Mouse (Mus musculus): ENCODE data around the gene Rnf19b. TPM values are rescaled to one million over a fixed set of nuclear protein-coding genes. Genes with fewer than 3 reads are reported as not detected.

The Rnf19b gene
- polyA plus RNA-seq, 1 experiment from 2014 or later: 7.2 TPM

DNA sequence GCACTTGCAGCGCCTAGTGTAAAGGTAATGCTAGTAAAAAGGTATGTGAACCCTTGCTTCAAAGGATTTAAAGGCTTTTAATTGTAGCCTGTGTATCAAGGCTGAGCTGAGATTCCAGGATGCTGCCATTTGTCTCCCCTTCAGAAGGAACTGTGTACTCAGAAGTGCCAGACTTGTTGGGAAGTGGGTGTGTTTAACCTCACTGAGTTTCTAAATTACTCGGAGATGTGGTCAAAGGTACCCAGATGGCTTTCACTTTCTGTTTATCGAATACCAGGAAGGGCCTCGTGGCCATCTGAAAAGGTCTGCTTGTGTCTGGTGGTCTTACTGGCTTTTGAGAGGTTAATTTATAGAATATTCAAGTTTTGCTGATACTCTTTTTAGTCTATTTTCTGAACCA, 1.9 kb downstream of the Rnf19b start:
- no peaks in the 10 kb centered on the region for H3K27me3 ChIP-seq (ENCODE audit: control insufficient read depth, insufficient read depth, low read length)
- peak overlapping the region; percentile 70; the same call in 1 of the 2 replicates for H3K4me3 ChIP-seq (replicated peaks; ENCODE audit: low read length)
- H3K9ac ChIP-seq (ENCODE audit: low read length): peak overlapping the region; percentile 33; the same call in 1 of the 2 replicates
- H3K4me1 ChIP-seq (ENCODE audit: control insufficient read depth, insufficient read depth, low read length): peaks cover 9% of the 10 kb centered on the region
- 21% methylated on average over 4 of the region's 4 CpGs for WGBS
- peak overlapping the region; percentile 99 for H3K4me2 ChIP-seq (ENCODE audit: low read depth, low read length)
- no peaks in the 10 kb centered on the region for H3K9me3 ChIP-seq (replicated peaks; ENCODE audit: control insufficient read depth, low read length)
- no peaks in the 10 kb centered on the region for H3K36me3 ChIP-seq (ENCODE audit: control insufficient read depth, insufficient read depth, low read length)
- ATAC-seq (ENCODE audit: insufficient read depth, low FRiP score): no peak
- H3K27ac ChIP-seq (ENCODE audit: low read length): no peak overlapping the region

DNA sequence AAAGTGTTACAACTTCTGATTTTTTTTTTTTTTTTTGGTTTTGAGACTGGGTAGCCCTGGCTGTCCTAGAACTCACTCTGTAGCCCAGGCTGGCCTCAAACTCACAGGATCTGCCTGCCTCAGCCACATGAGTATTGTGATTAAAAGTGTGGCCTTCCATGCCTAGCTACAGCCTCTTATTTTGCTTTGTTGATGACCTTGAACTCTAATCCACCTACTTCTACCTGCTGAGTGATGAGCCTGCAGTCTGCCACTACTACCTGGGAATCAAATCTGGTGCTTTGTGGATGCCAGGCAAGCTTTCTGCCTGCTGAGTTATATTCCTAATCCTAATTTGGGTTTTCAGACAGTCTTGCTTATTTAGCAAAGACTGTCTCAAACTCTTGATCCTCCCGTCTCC, 3.4 kb downstream of the Rnf19b start:
- H3K27me3 ChIP-seq (ENCODE audit: control insufficient read depth, insufficient read depth, low read length): no peaks in the 10 kb centered on the region
- whole genome bisulfite sequencing: 90% methylated on average over 1 of the region's 1 CpGs
- H3K9me3 ChIP-seq (replicated peaks; ENCODE audit: control insufficient read depth, low read length): no peaks in the 10 kb centered on the region
- no peak overlapping the region for H3K4me2 ChIP-seq (ENCODE audit: low read depth, low read length)
- no peaks in the 10 kb centered on the region for H3K36me3 ChIP-seq (ENCODE audit: control insufficient read depth, insufficient read depth, low read length)
- H3K4me1 ChIP-seq (ENCODE audit: control insufficient read depth, insufficient read depth, low read length): peaks cover 9% of the 10 kb centered on the region
- no peak for ATAC-seq (ENCODE audit: insufficient read depth, low FRiP score)
- H3K9ac ChIP-seq (ENCODE audit: low read length): no peak overlapping the region
- no peak overlapping the region for H3K4me3 ChIP-seq (replicated peaks; ENCODE audit: low read length)
- H3K27ac ChIP-seq (ENCODE audit: low read length): no peak overlapping the region

- Histone ChIP-seq H3K27me3 (ENCODE audit: control insufficient read depth, insufficient read depth, low read length) (no peaks in the 10 kb centered on the region), H3K4me3 (replicated peaks; ENCODE audit: low read length) (no peak overlapping the region), H3K27ac (ENCODE audit: low read length) (no peak overlapping the region; the same call in 1 of the 2 replicates), H3K36me3 (ENCODE audit: control insufficient read depth, insufficient read depth, low read length) (no peaks in the 10 kb centered on the region), H3K9ac (ENCODE audit: low read length) (no peak overlapping the region), H3K4me1 (ENCODE audit: control insufficient read depth, insufficient read depth, low read length) (peaks cover 11% of the 10 kb centered on the region), H3K4me2 (ENCODE audit: low read depth, low read length) (no peak overlapping the region), H3K9me3 (replicated peaks; ENCODE audit: control insufficient read depth, low read length) (no peaks in the 10 kb centered on the region)
- no peak for ATAC-seq (ENCODE audit: insufficient read depth, low FRiP score)
- 60% methylated on average over 3 of the region's 3 CpGs for WGBS
Measured at GRCm38 (mm10) chr4:129062281-129063075, 4.4 kb downstream of the Rnf19b start.

DNA sequence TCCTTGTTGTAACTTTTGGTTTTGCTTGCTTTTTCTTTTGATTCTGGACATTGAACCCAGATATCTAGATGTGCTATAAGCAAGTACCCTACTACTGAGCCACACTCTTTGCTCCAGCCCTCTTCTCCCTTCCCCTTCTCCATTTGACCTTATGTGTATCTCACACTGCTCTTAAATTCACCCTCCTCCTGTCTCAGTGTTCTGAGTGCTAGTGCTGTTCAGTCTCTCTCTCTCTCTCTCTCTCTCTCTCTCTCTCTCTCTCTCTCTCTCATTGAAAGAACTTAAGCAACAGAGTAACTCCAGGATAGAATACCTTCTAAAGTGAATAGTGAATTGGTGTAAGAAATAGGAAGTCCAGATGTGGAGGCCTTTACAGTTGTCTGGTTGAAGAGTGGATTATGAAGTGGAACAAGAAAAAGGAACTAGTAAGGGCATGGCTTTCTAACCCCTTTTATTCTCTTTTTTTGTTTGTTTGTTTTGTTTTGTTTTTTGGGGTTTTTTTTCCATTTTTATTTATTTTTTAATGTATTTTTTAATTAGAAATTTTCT, 7.7 kb downstream of the Rnf19b start:
- H3K9me3 ChIP-seq (replicated peaks; ENCODE audit: control insufficient read depth, low read length): no peaks in the 10 kb centered on the region
- no peak for ATAC-seq (ENCODE audit: insufficient read depth, low FRiP score)
- no peak overlapping the region for H3K4me2 ChIP-seq (ENCODE audit: low read depth, low read length)
- no peak overlapping the region for H3K27ac ChIP-seq (ENCODE audit: low read length)
- H3K9ac ChIP-seq (ENCODE audit: low read length): no peak overlapping the region
- H3K4me1 ChIP-seq (ENCODE audit: control insufficient read depth, insufficient read depth, low read length): peaks cover 8% of the 10 kb centered on the region
- H3K36me3 ChIP-seq (ENCODE audit: control insufficient read depth, insufficient read depth, low read length): no peaks in the 10 kb centered on the region
- H3K27me3 ChIP-seq (ENCODE audit: control insufficient read depth, insufficient read depth, low read length): no peaks in the 10 kb centered on the region
- H3K4me3 ChIP-seq (replicated peaks; ENCODE audit: low read length): no peak overlapping the region

DNA sequence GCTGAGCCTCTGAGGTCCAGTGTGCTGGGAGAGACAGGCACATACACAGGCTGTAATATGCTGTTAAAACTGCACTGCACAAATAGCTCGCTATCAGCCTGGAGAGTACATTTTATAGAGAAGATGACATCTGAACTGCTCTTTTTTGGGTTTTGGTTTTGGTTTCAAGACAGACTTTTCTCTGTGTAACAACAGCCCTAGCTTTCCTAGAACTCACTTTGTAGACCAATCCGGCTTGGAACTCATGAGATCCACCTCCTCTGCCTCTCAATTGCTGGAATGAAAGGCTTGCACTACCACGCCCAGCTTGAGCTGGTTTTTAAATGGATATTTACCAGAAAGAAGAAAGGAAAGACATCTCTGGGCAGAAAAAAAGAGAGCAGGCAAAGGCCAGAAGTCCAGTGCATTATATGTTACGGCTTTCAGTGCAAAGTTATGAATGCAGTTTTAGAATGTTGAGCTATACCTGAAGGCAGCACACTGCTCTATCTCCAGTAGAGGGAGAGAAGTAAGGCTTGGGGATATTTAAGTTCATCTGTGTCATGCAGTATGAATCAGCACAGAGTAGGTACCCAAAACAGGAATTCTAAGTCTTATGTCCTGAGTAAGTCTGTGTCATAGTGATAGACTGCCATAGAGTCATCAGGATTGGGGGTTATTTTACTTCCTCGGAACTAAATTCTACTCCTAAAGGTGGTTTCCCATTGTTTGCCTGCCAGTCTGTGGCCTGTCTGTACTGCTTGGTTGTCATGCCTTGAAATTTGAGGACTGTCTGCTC, 9.8 kb downstream of the Rnf19b start:
- Histone ChIP-seq H3K4me2 (ENCODE audit: low read depth, low read length) (no peak overlapping the region), H3K4me3 (replicated peaks; ENCODE audit: low read length) (no peak overlapping the region), H3K36me3 (ENCODE audit: control insufficient read depth, insufficient read depth, low read length) (no peaks in the 10 kb centered on the region), H3K27ac (ENCODE audit: low read length) (no peak overlapping the region), H3K9me3 (replicated peaks; ENCODE audit: control insufficient read depth, low read length) (no peaks in the 10 kb centered on the region), H3K27me3 (ENCODE audit: control insufficient read depth, insufficient read depth, low read length) (no peaks in the 10 kb centered on the region), H3K9ac (ENCODE audit: low read length) (0 out of 2 replicates have a peak overlapping the region, but pooled peaks have one; percentile 21), H3K4me1 (ENCODE audit: control insufficient read depth, insufficient read depth, low read length) (peaks cover 16% of the 10 kb centered on the region)
- 72% methylated on average over 5 of the region's 5 CpGs for WGBS
- ATAC-seq (ENCODE audit: insufficient read depth, low FRiP score): no peak

DNA sequence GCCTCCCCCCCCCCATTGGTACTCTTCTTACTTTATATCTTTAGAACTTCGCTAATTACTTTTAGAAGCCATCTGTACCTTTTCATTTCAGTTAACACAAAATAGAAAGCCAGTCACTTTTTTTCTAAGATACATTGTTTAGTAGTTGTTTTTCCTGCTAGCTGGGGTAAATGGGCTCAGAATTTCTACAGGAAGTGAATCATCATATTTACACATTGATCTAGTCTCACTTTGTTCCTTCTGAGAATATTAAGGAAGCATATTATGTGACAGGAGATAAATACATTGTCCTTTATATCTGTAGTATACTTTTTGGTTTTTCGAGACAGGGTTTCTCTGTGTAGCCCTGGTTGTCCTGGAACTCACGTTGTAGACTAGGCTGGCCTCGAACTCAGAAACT, 10.8 kb downstream of the Rnf19b start:
- no peaks in the 10 kb centered on the region for H3K9me3 ChIP-seq (replicated peaks; ENCODE audit: control insufficient read depth, low read length)
- peaks cover 16% of the 10 kb centered on the region for H3K4me1 ChIP-seq (ENCODE audit: control insufficient read depth, insufficient read depth, low read length)
- no peaks in the 10 kb centered on the region for H3K27me3 ChIP-seq (ENCODE audit: control insufficient read depth, insufficient read depth, low read length)
- WGBS: 86% methylated on average over 4 of the region's 4 CpGs
- no peaks in the 10 kb centered on the region for H3K36me3 ChIP-seq (ENCODE audit: control insufficient read depth, insufficient read depth, low read length)
- H3K4me3 ChIP-seq (replicated peaks; ENCODE audit: low read length): no peak overlapping the region
- H3K27ac ChIP-seq (ENCODE audit: low read length): no peak overlapping the region
- ATAC-seq (ENCODE audit: insufficient read depth, low FRiP score): no peak
- no peak overlapping the region for H3K9ac ChIP-seq (ENCODE audit: low read length)
- H3K4me2 ChIP-seq (ENCODE audit: low read depth, low read length): no peak overlapping the region

DNA sequence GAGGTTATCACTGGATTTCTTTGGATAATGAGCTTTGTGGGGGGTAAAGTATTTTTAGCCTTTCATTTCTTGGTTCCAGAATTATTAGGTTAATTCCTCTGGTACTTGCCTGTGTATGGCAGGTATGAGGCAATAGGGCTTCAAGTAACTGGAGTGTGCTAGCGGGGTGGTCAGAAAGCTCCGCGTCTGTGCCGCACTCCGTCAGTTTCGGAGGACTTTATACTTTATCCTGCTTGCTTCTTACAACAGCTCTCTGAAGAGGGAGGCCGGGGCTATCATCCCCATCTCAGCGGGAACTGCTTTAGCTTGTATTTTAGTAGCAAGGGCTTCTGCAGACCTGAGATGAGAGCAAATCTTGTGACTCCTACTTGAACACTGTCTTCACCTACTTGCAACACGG, 21.1 kb downstream of the Rnf19b start:
- no peak overlapping the region for H3K4me2 ChIP-seq (ENCODE audit: low read depth, low read length)
- H3K27ac ChIP-seq (ENCODE audit: low read length): no peak overlapping the region
- WGBS: 94% methylated on average over 9 of the region's 9 CpGs
- H3K4me1 ChIP-seq (ENCODE audit: control insufficient read depth, insufficient read depth, low read length): no peaks in the 10 kb centered on the region
- H3K36me3 ChIP-seq (ENCODE audit: control insufficient read depth, insufficient read depth, low read length): peaks cover 16% of the 10 kb centered on the region
- no peak overlapping the region for H3K4me3 ChIP-seq (replicated peaks; ENCODE audit: low read length)
- H3K27me3 ChIP-seq (ENCODE audit: control insufficient read depth, insufficient read depth, low read length): no peaks in the 10 kb centered on the region
- H3K9ac ChIP-seq (ENCODE audit: low read length): no peak overlapping the region
- no peak for ATAC-seq (ENCODE audit: insufficient read depth, low FRiP score)
- H3K9me3 ChIP-seq (replicated peaks; ENCODE audit: control insufficient read depth, low read length): no peaks in the 10 kb centered on the region

GRCm38 (mm10) chr4:129081041-129081440, 23.0 kb downstream of the Rnf19b start:
- no peak overlapping the region for H3K4me3 ChIP-seq (replicated peaks; ENCODE audit: low read length)
- no peak for ATAC-seq (ENCODE audit: insufficient read depth, low FRiP score)
- peaks cover 20% of the 10 kb centered on the region for H3K36me3 ChIP-seq (ENCODE audit: control insufficient read depth, insufficient read depth, low read length)
- no peaks in the 10 kb centered on the region for H3K4me1 ChIP-seq (ENCODE audit: control insufficient read depth, insufficient read depth, low read length)
- WGBS: 85% methylated on average over 7 of the region's 7 CpGs
- H3K9me3 ChIP-seq (replicated peaks; ENCODE audit: control insufficient read depth, low read length): no peaks in the 10 kb centered on the region
- H3K27me3 ChIP-seq (ENCODE audit: control insufficient read depth, insufficient read depth, low read length): no peaks in the 10 kb centered on the region
- peak overlapping the region; percentile 59; the same call in 1 of the 2 replicates for H3K27ac ChIP-seq (ENCODE audit: low read length)
- no peak overlapping the region for H3K4me2 ChIP-seq (ENCODE audit: low read depth, low read length)
- H3K9ac ChIP-seq (ENCODE audit: low read length): peak overlapping the region; percentile 20; the same call in 1 of the 2 replicates

GRCm38 (mm10) chr4:129081512-129081911, 23.4 kb downstream of the Rnf19b start:
- H3K36me3 ChIP-seq (ENCODE audit: control insufficient read depth, insufficient read depth, low read length): peaks cover 20% of the 10 kb centered on the region
- no peak overlapping the region for H3K4me3 ChIP-seq (replicated peaks; ENCODE audit: low read length)

More at GRCm38 (mm10) chr4:129081512-129081911, 23.4 kb downstream of the Rnf19b start:
- Histone ChIP-seq H3K27ac (ENCODE audit: low read length) (peak overlapping the region; percentile 59), H3K4me1 (ENCODE audit: control insufficient read depth, insufficient read depth, low read length) (no peaks in the 10 kb centered on the region), H3K9ac (ENCODE audit: low read length) (no peak overlapping the region), H3K4me2 (ENCODE audit: low read depth, low read length) (no peak overlapping the region), H3K27me3 (ENCODE audit: control insufficient read depth, insufficient read depth, low read length) (no peaks in the 10 kb centered on the region), H3K9me3 (replicated peaks; ENCODE audit: control insufficient read depth, low read length) (no peaks in the 10 kb centered on the region)
- no peak for ATAC-seq (ENCODE audit: insufficient read depth, low FRiP score)
- 72% methylated on average over 6 of the region's 6 CpGs for WGBS

Data from stomach, embryonic 16.5 days (tissue).